Mouse (Mus musculus): ENCODE measurements around the gene Asns. TPM values are rescaled to one million over a fixed set of nuclear protein-coding genes. Genes with fewer than 3 reads are reported as not detected.
"Not testable (repeated sequence)": the region's sequence is repeated elsewhere in the genome, so short reads cannot be mapped to it uniquely, and the experiment has no call there.

Gene Asns
- polyA plus RNA-seq, 1 experiment from 2014 or later = 77.8 TPM

- peaks cover 16% of the 10 kb centered on the region for H3K36me3 ChIP-seq
- 84% methylated on average over 8 of the region's 8 CpGs for WGBS
- no peaks in the 10 kb centered on the region for H3K9me3 ChIP-seq
- H3K4me3 ChIP-seq (replicated peaks) = no peak overlapping the region
- H3K4me2 ChIP-seq = no peak overlapping the region
- no peak for ATAC-seq (ENCODE audit: insufficient number of reproducible peaks, insufficient read depth, low FRiP score, low TSS enrichment, low read depth)
- H3K27me3 ChIP-seq = no peaks in the 10 kb centered on the region
- no peak overlapping the region for H3K9ac ChIP-seq (replicated peaks)
- no peak overlapping the region for H3K27ac ChIP-seq
- no peaks in the 10 kb centered on the region for H3K4me1 ChIP-seq (replicated peaks)
These were observed 16.7 kb downstream of the Asns start for GRCm38 (mm10) chr6:7676194-7676901.

- ATAC-seq (ENCODE audit: insufficient number of reproducible peaks, insufficient read depth, low FRiP score, low TSS enrichment, low read depth) = no peak
- Histone ChIP-seq H3K27ac (no peak overlapping the region), H3K4me1 (replicated peaks) (no peaks in the 10 kb centered on the region), H3K4me3 (replicated peaks) (no peak overlapping the region), H3K27me3 (no peaks in the 10 kb centered on the region), H3K9me3 (no peaks in the 10 kb centered on the region), H3K9ac (replicated peaks) (no peak overlapping the region), H3K4me2 (no peak overlapping the region), H3K36me3 (peaks cover 5% of the 10 kb centered on the region)
- WGBS = 87% methylated on average over 10 of the region's 10 CpGs
These were observed 20.4 kb downstream of the Asns start for GRCm38 (mm10) chr6:7672438-7673253.

GRCm38 (mm10) chr6:7671429-7671828, 21.6 kb downstream of the Asns start:
- WGBS = 63% methylated on average over 3 of the region's 3 CpGs
- no peak for ATAC-seq (ENCODE audit: insufficient number of reproducible peaks, insufficient read depth, low FRiP score, low TSS enrichment, low read depth)
- no peaks in the 10 kb centered on the region for H3K4me1 ChIP-seq (replicated peaks)

GRCm38 (mm10) chr6:7670588-7670987, 22.5 kb downstream of the Asns start:
- H3K4me2 ChIP-seq = no peak overlapping the region
- H3K27me3 ChIP-seq = no peaks in the 10 kb centered on the region
- no peak overlapping the region for H3K9ac ChIP-seq (replicated peaks)
- H3K27ac ChIP-seq = no peak overlapping the region
- no peak for ATAC-seq (ENCODE audit: insufficient number of reproducible peaks, insufficient read depth, low FRiP score, low TSS enrichment, low read depth)
- no peak overlapping the region for H3K4me3 ChIP-seq (replicated peaks)
- WGBS = 66% methylated on average over 3 of the region's 3 CpGs
- no peaks in the 10 kb centered on the region for H3K9me3 ChIP-seq
- H3K4me1 ChIP-seq (replicated peaks) = no peaks in the 10 kb centered on the region
- H3K36me3 ChIP-seq = peaks cover 5% of the 10 kb centered on the region

More at GRCm38 (mm10) chr6:7671429-7671828, 21.6 kb downstream of the Asns start:
- H3K9ac ChIP-seq (replicated peaks) = no peak overlapping the region
- H3K9me3 ChIP-seq = no peaks in the 10 kb centered on the region
- no peak overlapping the region for H3K27ac ChIP-seq
- H3K4me2 ChIP-seq = no peak overlapping the region
- H3K27me3 ChIP-seq = no peaks in the 10 kb centered on the region
- H3K4me3 ChIP-seq (replicated peaks) = no peak overlapping the region
- H3K36me3 ChIP-seq = peaks cover 5% of the 10 kb centered on the region

GRCm38 (mm10) chr6:7669721-7670120, 23.3 kb downstream of the Asns start:
- Histone ChIP-seq H3K27me3 (no peaks in the 10 kb centered on the region), H3K36me3 (no peaks in the 10 kb centered on the region; the same call in 1 of the 2 replicates), H3K4me2 (no peak overlapping the region), H3K9ac (replicated peaks) (no peak overlapping the region), H3K4me3 (replicated peaks) (no peak overlapping the region), H3K4me1 (replicated peaks) (no peaks in the 10 kb centered on the region), H3K9me3 (no peaks in the 10 kb centered on the region), H3K27ac (no peak overlapping the region)
- WGBS = 89% methylated on average over 5 of the region's 5 CpGs
- no peak for ATAC-seq (ENCODE audit: insufficient number of reproducible peaks, insufficient read depth, low FRiP score, low TSS enrichment, low read depth)

GRCm38 (mm10) chr6:7668332-7668731, 24.7 kb downstream of the Asns start:
- no peak for ATAC-seq (ENCODE audit: insufficient number of reproducible peaks, insufficient read depth, low FRiP score, low TSS enrichment, low read depth)
- no peak overlapping the region for H3K27ac ChIP-seq
- 90% methylated on average over 5 of the region's 5 CpGs for WGBS
- no peak overlapping the region for H3K9ac ChIP-seq (replicated peaks)
- H3K27me3 ChIP-seq = no peaks in the 10 kb centered on the region
- no peaks in the 10 kb centered on the region for H3K4me1 ChIP-seq (replicated peaks)
- H3K4me2 ChIP-seq = no peak overlapping the region
- H3K9me3 ChIP-seq = no peaks in the 10 kb centered on the region
- no peak overlapping the region for H3K4me3 ChIP-seq (replicated peaks)
- no peaks in the 10 kb centered on the region for H3K36me3 ChIP-seq

- WGBS = 92% methylated on average over 4 of the region's 4 CpGs
- H3K27me3 ChIP-seq; H3K36me3 ChIP-seq; H3K4me3 ChIP-seq (replicated peaks); ATAC-seq (ENCODE audit: insufficient number of reproducible peaks, insufficient read depth, low FRiP score, low TSS enrichment, low read depth); H3K27ac ChIP-seq; H3K9ac ChIP-seq (replicated peaks); H3K4me1 ChIP-seq (replicated peaks); H3K4me2 ChIP-seq; H3K9me3 ChIP-seq: not testable (repeated sequence)
These were observed 27.2 kb downstream of the Asns start for GRCm38 (mm10) chr6:7665902-7666301.

GRCm38 (mm10) chr6:7661455-7661854, 31.6 kb downstream of the Asns start:
- no peak overlapping the region for H3K9ac ChIP-seq (replicated peaks)
- no peaks in the 10 kb centered on the region for H3K9me3 ChIP-seq
- H3K4me3 ChIP-seq (replicated peaks) = no peak overlapping the region
- WGBS = 51% methylated on average over 4 of the region's 4 CpGs
- H3K27me3 ChIP-seq = no peaks in the 10 kb centered on the region
- H3K36me3 ChIP-seq = no peaks in the 10 kb centered on the region
- H3K4me2 ChIP-seq = no peak overlapping the region
- no peak overlapping the region for H3K27ac ChIP-seq
- no peak for ATAC-seq (ENCODE audit: insufficient number of reproducible peaks, insufficient read depth, low FRiP score, low TSS enrichment, low read depth)
- H3K4me1 ChIP-seq (replicated peaks) = no peaks in the 10 kb centered on the region

GRCm38 (mm10) chr6:7660377-7661080, 32.5 kb downstream of the Asns start:
- no peaks in the 10 kb centered on the region for H3K36me3 ChIP-seq
- H3K9ac ChIP-seq (replicated peaks) = no peak overlapping the region
- WGBS = 65% methylated on average over 5 of the region's 5 CpGs
- ATAC-seq (ENCODE audit: insufficient number of reproducible peaks, insufficient read depth, low FRiP score, low TSS enrichment, low read depth) = no peak
- no peak overlapping the region for H3K27ac ChIP-seq
- no peak overlapping the region for H3K4me2 ChIP-seq
- H3K9me3 ChIP-seq = no peaks in the 10 kb centered on the region
- H3K4me1 ChIP-seq (replicated peaks) = no peaks in the 10 kb centered on the region
- H3K27me3 ChIP-seq = no peaks in the 10 kb centered on the region
- H3K4me3 ChIP-seq (replicated peaks) = no peak overlapping the region

- Histone ChIP-seq H3K27me3 (no peaks in the 10 kb centered on the region), H3K9ac (replicated peaks) (no peak overlapping the region), H3K9me3 (no peaks in the 10 kb centered on the region), H3K27ac (no peak overlapping the region), H3K36me3 (no peaks in the 10 kb centered on the region), H3K4me3 (replicated peaks) (no peak overlapping the region), H3K4me1 (replicated peaks) (no peaks in the 10 kb centered on the region), H3K4me2 (no peak overlapping the region)
- ATAC-seq (ENCODE audit: insufficient number of reproducible peaks, insufficient read depth, low FRiP score, low TSS enrichment, low read depth) = no peak
- WGBS = 92% methylated on average over 1 of the region's 1 CpGs
These were observed 36.5 kb downstream of the Asns start for GRCm38 (mm10) chr6:7656601-7657000.

GRCm38 (mm10) chr6:7648458-7648857, 44.6 kb downstream of the Asns start:
- Histone ChIP-seq H3K4me2 (no peak overlapping the region), H3K27me3 (no peaks in the 10 kb centered on the region), H3K9me3 (no peaks in the 10 kb centered on the region), H3K9ac (replicated peaks) (no peak overlapping the region), H3K4me3 (replicated peaks) (no peak overlapping the region), H3K36me3 (no peaks in the 10 kb centered on the region), H3K4me1 (replicated peaks) (no peaks in the 10 kb centered on the region), H3K27ac (no peak overlapping the region)
- ATAC-seq (ENCODE audit: insufficient number of reproducible peaks, insufficient read depth, low FRiP score, low TSS enrichment, low read depth) = no peak

All from limb, embryonic 12.5 days (tissue).